In the genomic region with DNA sequence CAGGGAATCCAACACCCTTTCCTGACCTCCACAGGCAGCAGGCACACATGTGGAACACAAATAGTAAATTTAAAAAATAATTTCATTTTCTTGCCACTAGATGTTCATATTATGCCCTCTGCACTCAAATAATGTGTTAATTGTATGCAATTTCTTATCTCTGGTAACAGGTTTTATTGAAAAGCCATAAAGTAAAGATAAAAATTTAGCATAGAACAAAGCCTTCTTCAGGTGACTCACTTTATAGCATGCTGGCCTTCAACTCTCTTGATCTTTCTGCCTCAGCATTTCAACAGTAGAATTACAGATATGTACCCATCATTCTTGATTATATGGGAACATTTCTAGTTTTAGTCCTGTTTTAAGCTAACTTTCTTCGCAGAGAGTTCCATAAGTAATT, we compare ENCODE assay signal across 24 mouse cellular contexts. TPM values are rescaled to one million over a fixed set of nuclear protein-coding genes. Genes with fewer than 3 reads are reported as not detected.
"Had no signal": no experiment of that assay in that cellular context is flagged by ENCODE, and none has a peak within 500 bp of the region (broad histone marks: within the 10 kb centered on the region; RNA-seq: fewer than 3 reads in every experiment).

No protein-coding gene starts in this region.

- H3K9me3 ChIP-seq: liver, embryonic 15.5 days; lung, embryonic 15.5 days; midbrain, embryonic 13.5 days; midbrain, embryonic 15.5 days; neural tube, embryonic 12.5 days; stomach, embryonic 15.5 days had no signal

- H3K27ac ChIP-seq: liver, embryonic 15.5 days; lung, embryonic 15.5 days; macrophage; midbrain, embryonic 13.5 days; midbrain, embryonic 15.5 days; neural tube, embryonic 12.5 days; stomach, embryonic 15.5 days; stomach, postnatal 0 days had no signal

- H3K36me3 ChIP-seq: lung, embryonic 15.5 days; stomach, embryonic 15.5 days had no signal

- H3K4me1 ChIP-seq: lung, embryonic 15.5 days; midbrain, embryonic 13.5 days; midbrain, embryonic 15.5 days; neural tube, embryonic 12.5 days; stomach, embryonic 15.5 days had no signal

- H3K9ac ChIP-seq: liver, embryonic 15.5 days; liver, postnatal 0 days; lung, embryonic 15.5 days; midbrain, embryonic 13.5 days; midbrain, embryonic 15.5 days; neural tube, embryonic 12.5 days; stomach, embryonic 15.5 days had no signal

- H3K4me2 ChIP-seq: liver, embryonic 15.5 days; lung, embryonic 15.5 days; midbrain, embryonic 11.5 days; midbrain, embryonic 13.5 days; midbrain, embryonic 15.5 days; neural tube, embryonic 12.5 days; stomach, embryonic 15.5 days had no signal

- H3K4me3 ChIP-seq: liver, embryonic 15.5 days; lung, embryonic 15.5 days; midbrain, embryonic 13.5 days; midbrain, embryonic 15.5 days; neural tube, embryonic 12.5 days; stomach, embryonic 15.5 days had no signal

- H3K27me3 ChIP-seq: liver, embryonic 15.5 days; lung, embryonic 15.5 days; midbrain, embryonic 13.5 days; midbrain, embryonic 15.5 days; neural tube, embryonic 12.5 days; stomach, embryonic 15.5 days had no signal

- ATAC-seq: liver, postnatal 0 days; lung, postnatal 0 days; midbrain, embryonic 13.5 days; midbrain, embryonic 15.5 days had no signal

- DNase-seq: liver, postnatal 0 days; lung, adult 2 months; lung, postnatal 14 days; lung, postnatal 36 days; right cerebral cortex, postnatal 14 days; thymus, adult 2 months; thymus, postnatal 25 days had no signal

RNA-seq across cellular contexts. Expression of gene Gm28778, which starts 27.4 kb away (rescaled TPM):
- total RNA-seq: megakaryocyte, adult 5-6 weeks; midbrain, postnatal 0 days; monocyte, adult 5-6 weeks; neutrophil, adult 5-6 weeks had no signal
- polyA plus RNA-seq: liver, embryonic 15.5 days; liver, postnatal 0 days; lung, embryonic 15.5 days; lung, postnatal 0 days; macrophage; midbrain, embryonic 11.5 days; midbrain, embryonic 13.5 days; midbrain, embryonic 15.5 days; midbrain, postnatal 0 days; neural tube, embryonic 12.5 days; neural tube, embryonic 14.5 days; stomach, embryonic 15.5 days had no signal

RNA-seq across cellular contexts. Expression of gene Asdurf, which starts 28.1 kb away (rescaled TPM):
- polyA plus RNA-seq: liver, embryonic 15.5 days; lung, adult 2 months; lung, embryonic 15.5 days; spleen, adult 2 months; testis, adult 2 months; thymus, adult 2 months had no signal
